Mouse (Mus musculus) left cerebral cortex, adult 6 months (tissue): Measurements from ENCODE around the gene Tnfsf13b. TPM values are rescaled to one million over a fixed set of nuclear protein-coding genes. Genes with fewer than 3 reads are reported as not detected.

Experiments used
- long read RNA-seq, 2 experiments: library from polyadenylated mRNA; unstranded; transcript quantifications; one replicate each; pipeline ENCODE4 v2.0.0; 2019 to 2020
- polyA plus RNA-seq: library from polyadenylated mRNA; unstranded; fragments of <200 nt; fragmentation: Nextera tagmentation; gene quantifications from 2 replicates; pipeline ENCODE4 v1.2.3, GENCODE M21; 2021

Tnfsf13b gene
- 0.78 and 0.85 TPM in 2 replicates for polyA plus RNA-seq
- long read RNA-seq, experiment 1, full-length matches to known transcripts, result 4 of 5 reads
- long read RNA-seq, experiment 1, partial matches to known transcripts, result 0 of 5 reads
- long read RNA-seq, experiment 1, other reads (novel, unspliced or antisense), result 1 of 5 reads
- long read RNA-seq, experiment 2, full-length matches to known transcripts, result 2 of 3 reads
- long read RNA-seq, experiment 2, partial matches to known transcripts, result 0 of 3 reads
- long read RNA-seq, experiment 2, other reads (novel, unspliced or antisense), result 1 of 3 reads

DNA sequence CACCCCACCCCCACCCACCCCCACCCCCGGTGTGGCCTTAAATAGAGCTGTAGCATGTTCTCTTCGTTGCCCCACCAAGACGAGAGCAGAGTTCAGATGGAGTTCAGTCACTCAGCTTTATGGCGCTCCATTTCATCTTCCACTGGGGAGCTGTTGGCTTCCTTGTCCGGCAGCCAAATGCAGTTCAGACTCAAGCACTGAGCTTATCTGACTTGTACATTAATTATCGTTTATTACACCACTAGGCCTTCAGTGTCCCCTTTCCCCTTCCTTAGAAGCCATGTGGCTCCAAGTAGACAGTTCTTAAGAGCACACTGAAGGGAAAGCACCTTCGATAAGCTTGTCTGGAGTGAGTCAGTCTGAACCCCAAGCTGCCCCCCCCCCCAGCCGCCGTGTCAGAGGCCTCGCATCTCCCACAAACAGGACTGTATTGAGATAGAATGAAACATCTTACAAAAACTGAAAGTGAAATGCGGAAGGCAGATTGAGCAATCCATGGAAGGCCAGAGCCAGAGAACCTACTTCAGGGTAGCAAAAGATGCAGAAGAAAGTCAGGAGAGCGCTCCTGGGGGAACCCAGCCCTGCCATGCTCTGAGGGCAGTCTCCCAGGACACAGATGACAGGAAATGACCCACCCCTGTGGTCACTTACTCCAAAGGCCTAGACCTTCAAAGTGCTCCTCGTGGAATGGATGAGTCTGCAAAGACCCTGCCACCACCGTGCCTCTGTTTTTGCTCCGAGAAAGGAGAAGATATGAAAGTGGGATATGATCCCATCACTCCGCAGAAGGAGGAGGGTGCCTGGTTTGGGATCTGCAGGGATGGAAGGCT, at the start of gene Tnfsf13b:
Gene Tnfsf13b, plus strand, starts transcription at position 312 of the 830 bp plus-strand sequence.

GRCm38 (mm10) chr8:9977573-9978314, 28.5 kb upstream of the Tnfsf13b start, which contains the start of the genes Lig4 and Abhd13:
Gene Lig4 (minus strand): TSS chr8:9977686.
Gene Abhd13 (plus strand): TSS chr8:9977707.

Other genes with a start within 250 kb of the Tnfsf13b start
- gene Fam155a, start 235.3 kb upstream of the Tnfsf13b start, polyA plus RNA-seq, result 12.8 and 19.6 TPM in 2 replicates
- not detected in 2 replicates for gene Gm10217, start 142.2 kb upstream of the Tnfsf13b start, polyA plus RNA-seq
- 1.7 and 1.9 TPM in 2 replicates for gene Lig4, start 28.8 kb upstream of the Tnfsf13b start, polyA plus RNA-seq
- 4.2 and 12.2 TPM in 2 replicates for gene Abhd13, start 28.8 kb upstream of the Tnfsf13b start, polyA plus RNA-seq
- 2.5 and 3.8 TPM in 2 replicates for gene Myo16, start 147.4 kb downstream of the Tnfsf13b start, polyA plus RNA-seq